Mouse (Mus musculus): ENCODE results near the gene Hspb7. TPM values are rescaled to one million over a fixed set of nuclear protein-coding genes. Genes with fewer than 3 reads are reported as not detected.

Hspb7 gene
- polyA plus RNA-seq, 1 experiment from 2014 or later, result 0.45 TPM

GRCm38 (mm10) chr4:141472641-141473321, 52.2 kb downstream of the Hspb7 start:
- 90% methylated on average over 32 of the region's 32 CpGs for WGBS
- DNase-seq (ENCODE audit: low spot score) (no peak), ATAC-seq (replicated peaks; ENCODE audit: insufficient number of reproducible peaks, low FRiP score, low TSS enrichment, low read depth) (no peak)
- Histone ChIP-seq H3K9me3 (replicated peaks; ENCODE audit: control insufficient read depth, low read length) (no peaks in the 10 kb centered on the region), H3K36me3 (replicated peaks; ENCODE audit: control insufficient read depth, insufficient read depth, low read depth, low read length) (peaks cover 29% of the 10 kb centered on the region), H3K9ac (replicated peaks; ENCODE audit: low read length) (no peak overlapping the region), H3K4me1 (ENCODE audit: control insufficient read depth, insufficient read depth, low read length) (no peaks in the 10 kb centered on the region), H3K27me3 (ENCODE audit: control insufficient read depth, insufficient read depth, low read length) (no peaks in the 10 kb centered on the region), H3K4me3 (ENCODE audit: low read depth, low read length) (no peak overlapping the region), H3K27ac (replicated peaks; ENCODE audit: low read depth, low read length) (no peak overlapping the region), H3K4me2 (ENCODE audit: low read depth, low read length) (no peak overlapping the region)

- no peak for ATAC-seq (replicated peaks; ENCODE audit: insufficient number of reproducible peaks, low FRiP score, low TSS enrichment, low read depth)
- Histone ChIP-seq H3K9ac (replicated peaks; ENCODE audit: low read length) (no peak overlapping the region), H3K4me2 (ENCODE audit: low read depth, low read length) (no peak overlapping the region), H3K36me3 (replicated peaks; ENCODE audit: control insufficient read depth, insufficient read depth, low read depth, low read length) (peaks cover 44% of the 10 kb centered on the region), H3K4me1 (ENCODE audit: control insufficient read depth, insufficient read depth, low read length) (no peaks in the 10 kb centered on the region), H3K27ac (replicated peaks; ENCODE audit: low read depth, low read length) (no peak overlapping the region), H3K4me3 (ENCODE audit: low read depth, low read length) (no peak overlapping the region), H3K27me3 (ENCODE audit: control insufficient read depth, insufficient read depth, low read length) (no peaks in the 10 kb centered on the region), H3K9me3 (replicated peaks; ENCODE audit: control insufficient read depth, low read length) (no peaks in the 10 kb centered on the region)
- 90% methylated on average over 19 of the region's 19 CpGs for WGBS
- no peak for DNase-seq (ENCODE audit: low spot score)
Measured at GRCm38 (mm10) chr4:141474431-141474830, 53.9 kb downstream of the Hspb7 start.

Other genes starting within 250 kb of the Hspb7 start
- 6.2 and 6.8 TPM in 2 replicates for gene Rsg1, start 206.8 kb upstream of the Hspb7 start, polyA plus RNA-seq (2014; fragmentation: Nextera tagmentation; extraction: Ambion mirVana)
- 5.8 and 6.1 TPM in 2 replicates for gene Arhgef19, start 181.3 kb upstream of the Hspb7 start, polyA plus RNA-seq (2014; fragmentation: Nextera tagmentation; extraction: Ambion mirVana)
- gene Epha2, start 119.5 kb upstream of the Hspb7 start, polyA plus RNA-seq (2014; fragmentation: Nextera tagmentation; extraction: Ambion mirVana), result 1.0 and 1.4 TPM in 2 replicates
- gene Fam131c, start 52.6 kb upstream of the Hspb7 start, polyA plus RNA-seq (2014; fragmentation: Nextera tagmentation; extraction: Ambion mirVana), result 0.76 and 1.3 TPM in 2 replicates
- gene Clcnka, start 22.1 kb upstream of the Hspb7 start, polyA plus RNA-seq (2014; fragmentation: Nextera tagmentation; extraction: Ambion mirVana), result 0.27 and 0.45 TPM in 2 replicates
- gene Clcnkb, start 4.8 kb upstream of the Hspb7 start, polyA plus RNA-seq (2014; fragmentation: Nextera tagmentation; extraction: Ambion mirVana), result not detected in 2 replicates
- gene Srarp, start 15.3 kb downstream of the Hspb7 start, polyA plus RNA-seq (2014; fragmentation: Nextera tagmentation; extraction: Ambion mirVana), result not detected in 2 replicates
- gene Zbtb17, start 23.9 kb downstream of the Hspb7 start, polyA plus RNA-seq (2014; fragmentation: Nextera tagmentation; extraction: Ambion mirVana), result 35.4 and 43.3 TPM in 2 replicates
- gene Spen, start 117.8 kb downstream of the Hspb7 start, polyA plus RNA-seq (2014; fragmentation: Nextera tagmentation; extraction: Ambion mirVana), result 11.0 and 13.7 TPM in 2 replicates
- 59.3 and 61.3 TPM in 2 replicates for gene Fblim1, start 185.3 kb downstream of the Hspb7 start, polyA plus RNA-seq (2014; fragmentation: Nextera tagmentation; extraction: Ambion mirVana)
- gene Tmem82, start 197.9 kb downstream of the Hspb7 start, polyA plus RNA-seq (2014; fragmentation: Nextera tagmentation; extraction: Ambion mirVana), result 0.17 and 0.42 TPM in 2 replicates
- not detected in 2 replicates for gene Slc25a34, start 203.0 kb downstream of the Hspb7 start, polyA plus RNA-seq (2014; fragmentation: Nextera tagmentation; extraction: Ambion mirVana)
- 2.9 and 3.5 TPM in 2 replicates for gene Plekhm2, start 244.1 kb downstream of the Hspb7 start, polyA plus RNA-seq (2014; fragmentation: Nextera tagmentation; extraction: Ambion mirVana)

Data from embryonic facial prominence, embryonic 11.5 days (tissue).